Mouse (Mus musculus) MEL (cell line): ENCODE measurements around the gene Ebf3. TPM values are rescaled to one million over a fixed set of nuclear protein-coding genes. Genes with fewer than 3 reads are reported as not detected.

Experiments used
- DNase-seq: peaks from one replicate; pipeline ENCODE4 v3.0.0; 2011; ENCODE audit warnings: low read depth, low spot score
- H3K27ac ChIP-seq: 2 replicates; pipeline ENCODE4 v1.5.1; 2012; ENCODE audit warnings: low read depth, mild to moderate bottlenecking, control low read depth, low read length, moderate library complexity; ENCODE audit not compliant: control insufficient read depth
- H3K27me3 ChIP-seq, 2 experiments: fragments of 150-350 bp in 1 of 2; sonication (generic) in 1 of 2; 2 replicates each; pipeline ENCODE4 v1.6.1; 2012; ENCODE audit warnings: low read length in 2 of 2, mild to moderate bottlenecking in 2 of 2, improper control_type of control experiment in 1 of 2, moderate library complexity in 1 of 2; ENCODE audit not compliant: insufficient read depth in 2 of 2, control insufficient read depth in 1 of 2
- H3K36me3 ChIP-seq, 2 experiments: 2 replicates each; pipeline ENCODE4 v1.6.1; 2012 to 2014; ENCODE audit warnings: low read length in 2 of 2, improper control_type of control experiment in 1 of 2, inconsistent platforms in 1 of 2, mild to moderate bottlenecking in 1 of 2; ENCODE audit not compliant: insufficient read depth in 2 of 2, control insufficient read depth in 1 of 2
- H3K4me1 ChIP-seq, 2 experiments: fragments of 150-350 bp in 1 of 2; sonication (generic) in 1 of 2; 2 replicates each; pipeline ENCODE4 v1.6.1; 2012; ENCODE audit warnings: low read length in 2 of 2, improper control_type of control experiment in 1 of 2, mild to moderate bottlenecking in 1 of 2; ENCODE audit not compliant: insufficient read depth in 2 of 2, control insufficient read depth in 1 of 2
- H3K4me3 ChIP-seq, 2 experiments: fragments of 150-350 bp in 1 of 2; sonication (generic) in 1 of 2; 2 replicates each; pipeline ENCODE4 v1.5.1; 2012; ENCODE audit warnings: low read depth in 2 of 2, low read length in 2 of 2, mild to moderate bottlenecking in 2 of 2, moderate library complexity in 2 of 2, control low read depth in 1 of 2, improper control_type of control experiment in 1 of 2; ENCODE audit not compliant: control insufficient read depth in 1 of 2, insufficient read depth in 1 of 2
- H3K79me2 ChIP-seq: 2 replicates; pipeline ENCODE4 v1.6.1; 2012; ENCODE audit warnings: mild to moderate bottlenecking, low read length, moderate library complexity; ENCODE audit not compliant: control insufficient read depth, poor library complexity, insufficient read depth
- H3K9ac ChIP-seq: 2 replicates; pipeline ENCODE4 v1.6.1; 2012; ENCODE audit warnings: low read depth, mild to moderate bottlenecking, control low read depth, low read length, moderate library complexity; ENCODE audit not compliant: control insufficient read depth, poor library complexity, severe bottlenecking
- H3K9me3 ChIP-seq: fragments of 150-350 bp; sonication (generic); replicated peaks from 2 replicates; pipeline ENCODE4 v1.6.1; 2012; ENCODE audit warnings: mild to moderate bottlenecking, low read length, improper control_type of control experiment, moderate library complexity; ENCODE audit not compliant: insufficient read depth
- CHD2 ChIP-seq: IDR thresholded peaks from 2 replicates; pipeline ENCODE4 v1.6.1; 2011; ENCODE audit warnings: low read length, improper control_type of control experiment
- KAT2A ChIP-seq: conservative IDR thresholded peaks from 2 replicates; pipeline ENCODE4 v1.6.1; 2012; ENCODE audit warnings: low read depth, low read length, improper control_type of control experiment, inconsistent platforms
- MAFK ChIP-seq: IDR thresholded peaks from 2 replicates; pipeline ENCODE4 v1.6.1; 2011; ENCODE audit warnings: low read depth, mild to moderate bottlenecking, low read length, improper control_type of control experiment, borderline replicate concordance
- MAZ ChIP-seq: IDR thresholded peaks from 2 replicates; pipeline ENCODE4 v1.6.1; 2012; ENCODE audit warnings: low read depth, mild to moderate bottlenecking, inconsistent platforms, low read length, improper control_type of control experiment
- MYB ChIP-seq: IDR thresholded peaks from 2 replicates; pipeline ENCODE4 v1.6.1; 2011; ENCODE audit warnings: mild to moderate bottlenecking, low read depth, low read length, improper control_type of control experiment
- NRF1 ChIP-seq: IDR thresholded peaks from 2 replicates; pipeline ENCODE4 v1.6.1; 2014; ENCODE audit warnings: low read depth, mild to moderate bottlenecking, inconsistent platforms, low read length, improper control_type of control experiment, moderate library complexity; ENCODE audit not compliant: poor library complexity, insufficient read depth, severe bottlenecking
- POLR2A ChIP-seq, 2 experiments: IDR thresholded peaks; 2 replicates each; pipeline ENCODE4 v1.6.1; 2011 to 2012; ENCODE audit warnings: low read length in 2 of 2, mild to moderate bottlenecking in 2 of 2, control low read depth in 1 of 2, improper control_type of control experiment in 1 of 2, low read depth in 1 of 2, moderate library complexity in 1 of 2; ENCODE audit not compliant: control insufficient read depth in 1 of 2, insufficient read depth in 1 of 2, poor library complexity in 1 of 2
- POLR2AphosphoS2 ChIP-seq: IDR thresholded peaks from 2 replicates; pipeline ENCODE4 v1.6.1; 2011; ENCODE audit warnings: low read length, improper control_type of control experiment
- SIN3A ChIP-seq: IDR thresholded peaks from 2 replicates; pipeline ENCODE4 v1.6.1; 2012; ENCODE audit warnings: low read length, improper control_type of control experiment, inconsistent platforms
- UBTF ChIP-seq: IDR thresholded peaks from 2 replicates; pipeline ENCODE4 v1.6.1; 2012; ENCODE audit warnings: low read depth, mild to moderate bottlenecking, inconsistent platforms, low read length, improper control_type of control experiment, moderate library complexity, borderline replicate concordance; ENCODE audit not compliant: insufficient read depth
- USF1 ChIP-seq: IDR thresholded peaks from 2 replicates; pipeline ENCODE4 v1.6.1; 2014; ENCODE audit warnings: low read depth, mild to moderate bottlenecking, inconsistent platforms, low read length, improper control_type of control experiment, moderate library complexity
- ZMIZ1 ChIP-seq: IDR thresholded peaks from 2 replicates; pipeline ENCODE4 v1.6.1; 2012; ENCODE audit warnings: low read depth, mild to moderate bottlenecking, inconsistent platforms, low read length, improper control_type of control experiment, moderate library complexity
- ZNF384 ChIP-seq: IDR thresholded peaks from 2 replicates; pipeline ENCODE4 v1.6.1; 2012; ENCODE audit warnings: low read depth, mild to moderate bottlenecking, inconsistent platforms, low read length, improper control_type of control experiment
- polyA plus RNA-seq, 2 experiments: library from polyadenylated mRNA; stranded (reverse) in 1 of 2; unstranded in 1 of 2; fragments of >175 nt in 1 of 2; fragments of >200 nt in 1 of 2; gene quantifications; 2 replicates each; pipeline versions ENCODE4 v1.2.1 to v1.2.4; 2012; ENCODE audit warnings: low replicate concordance in 2 of 2, low read depth in 1 of 2; ENCODE audit not compliant: insufficient read length in 2 of 2, insufficient read depth in 1 of 2, missing spikeins in 1 of 2
- total RNA-seq: library from RNA; depleted of rRNA; stranded (reverse); fragments of 300-350 nt; gene quantifications from 2 replicates; pipeline ENCODE4 v1.2.3, GENCODE M21; 2012

Ebf3 gene
- total and polyA plus RNA-seq, 3 experiments, result not detected

- no peak for TF ChIP-seq NRF1
These were observed 1.9 kb downstream of the Ebf3 start (continued) for GRCm38 (mm10) chr7:137312166-137312932.

- TF ChIP-seq POLR2A (IDR thresholded peaks at IDR 0.05; ENCODE audit: control insufficient read depth in 1 of 2, insufficient read depth in 1 of 2, low read depth in 1 of 2, low read length in 2 of 2, poor library complexity in 1 of 2) (no peak), USF1 (no peak), MAZ (no peak), POLR2AphosphoS2 (no peak), NRF1 (no peak), MYB (no peak), UBTF (no peak), SIN3A (no peak), MAFK (no peak), CHD2 (no peak), KAT2A (no peak)
- TF ChIP-seq, all 39 proteins: peak for 0
- no peak for DNase-seq
- no peaks in the 10 kb centered on the region for H3K79me2 ChIP-seq
- no peak overlapping the region for H3K9ac ChIP-seq
- H3K9me3 ChIP-seq, result no peaks in the 10 kb centered on the region
- H3K27me3 ChIP-seq, result no peaks in the 10 kb centered on the region
- no peak overlapping the region for H3K4me3 ChIP-seq
- no peaks in the 10 kb centered on the region for H3K36me3 ChIP-seq
- H3K27ac ChIP-seq, result no peak overlapping the region
- H3K4me1 ChIP-seq, result no peaks in the 10 kb centered on the region
These were observed 2.7 kb downstream of the Ebf3 start for GRCm38 (mm10) chr7:137311341-137312110.

GRCm38 (mm10) chr7:137310876-137311275 lies 3.4 kb downstream of the Ebf3 start:
- Histone ChIP-seq H3K27ac (no peak overlapping the region), H3K79me2 (no peaks in the 10 kb centered on the region), H3K9ac (no peak overlapping the region), H3K9me3 (no peaks in the 10 kb centered on the region), H3K4me1 (no peaks in the 10 kb centered on the region), H3K27me3 (no peaks in the 10 kb centered on the region)
- no peak for DNase-seq
- TF ChIP-seq ZNF384 (no peak), UBTF (no peak), ZMIZ1 (no peak)
- TF ChIP-seq, all 39 proteins: peak for 0
- Histone ChIP-seq H3K4me3 (no peak overlapping the region), H3K36me3 (no peaks in the 10 kb centered on the region)
